ENCODE assay signal across 13 mouse cellular contexts in genomic region chr2:163344976-163345660, GRCm38 (mm10). TPM values are rescaled to one million over a fixed set of nuclear protein-coding genes. Genes with fewer than 3 reads are reported as not detected.
A peak's percentile ranks its signal among the peaks of the same experiment; 100 is the strongest.
DNase-seq lines count a peak whose midpoint lies in the region; ATAC-seq lines count a peak whose summit lies in the region.
"Had no signal": no experiment of that assay in that cellular context is flagged by ENCODE, and none has a peak within 500 bp of the region (broad histone marks: within the 10 kb centered on the region; RNA-seq: fewer than 3 reads in every experiment).

No protein-coding gene starts in this region.

- DNase-seq in gastrocnemius, postnatal 14 days: peak; percentile 32
- no peak for DNase-seq in gastrocnemius, postnatal 36 days
- DNase-seq in adrenal gland, adult 8-10 months: peak; percentile 34
- DNase-seq in lung, postnatal 10 days: peak; percentile 68
- no peak for DNase-seq in retina, embryonic 14.5 days (ENCODE audit: low spot score)
- no peak for DNase-seq in layer of hippocampus, postnatal 10 days (ENCODE audit: low spot score in 2 of 2)
- no peak for DNase-seq in spleen, adult 12 weeks (ENCODE audit: low spot score)
- DNase-seq: cerebellum, adult 8-10 months; gastrocnemius, postnatal 10 days; kidney, postnatal 25 days had no signal

- 0 out of 2 replicates have a peak, but pooled peaks cover 4% of the 10 kb centered on the region for H3K27me3 ChIP-seq in heart, embryonic 15.5 days

- peaks cover 13% of the 10 kb centered on the region; the same call in 1 of the 2 replicates for H3K36me3 ChIP-seq in heart, embryonic 15.5 days
- H3K36me3 ChIP-seq: limb, embryonic 12.5 days; midbrain, embryonic 13.5 days had no signal

- H3K4me2 ChIP-seq in heart, embryonic 15.5 days: no peak overlapping the region
- H3K4me2 ChIP-seq: limb, embryonic 12.5 days; midbrain, embryonic 13.5 days had no signal

- no peak overlapping the region for H3K9ac ChIP-seq in heart, embryonic 15.5 days
- H3K9ac ChIP-seq: limb, embryonic 12.5 days; midbrain, embryonic 13.5 days had no signal

- no peak overlapping the region for H3K4me3 ChIP-seq in heart, embryonic 15.5 days
- H3K4me3 ChIP-seq: limb, embryonic 12.5 days; midbrain, embryonic 13.5 days had no signal

- H3K27ac ChIP-seq in heart, embryonic 15.5 days: peak overlapping the region; percentile 70
- H3K27ac ChIP-seq: limb, embryonic 12.5 days; midbrain, embryonic 13.5 days had no signal

- intact Hi-C loops in gastrocnemius, postnatal 14 days (cut with DNase I; ENCODE audit: low total_unique reads): no loop called here
- intact Hi-C loops in gastrocnemius, postnatal 36 days (cut with DNase I): no loop called here

- H3K4me1 ChIP-seq in heart, embryonic 15.5 days (replicated peaks): peaks cover 80% of the 10 kb centered on the region

- peak; percentile 64; the same call in 1 of the 2 replicates for ATAC-seq in heart, embryonic 15.5 days (replicated peaks; ENCODE audit: insufficient number of reproducible peaks, insufficient read depth, low FRiP score, low read depth)
- ATAC-seq: midbrain, embryonic 13.5 days had no signal

- H3K9me3 ChIP-seq in heart, embryonic 15.5 days (replicated peaks): no peaks in the 10 kb centered on the region
- H3K9me3 ChIP-seq: midbrain, embryonic 13.5 days had no signal

- WGBS in heart, embryonic 15.5 days: 48% methylated on average over 13 of the region's 13 CpGs

RNA-seq across cellular contexts. Expression of gene Jph2, which starts 52.7 kb away (rescaled TPM):
- 100 to 1,000 TPM; 352 to 422 TPM for total RNA-seq in gastrocnemius, postnatal 14 days (2021)
- 100 to 1,000 TPM; 427 to 468 TPM for total RNA-seq in gastrocnemius, postnatal 36 days (2021)
- total RNA-seq in adrenal gland, adult 8-10 months (2022): 1 to 10 TPM; 3.7 to 7.1 (median 5.7) TPM
- 41.0 and 47.7 TPM in 2 replicates for polyA plus RNA-seq in heart, embryonic 15.5 days (2015; fragmentation: Nextera tagmentation; extraction: Ambion mirVana)
- total RNA-seq in layer of hippocampus, postnatal 10 days (2021): 1 to 10 TPM in 1 of 2 experiments, under 1 TPM in 1; 0.78 to 1.0 TPM

Comparison
In these comparisons a context has a peak if more than half of its experiments do, and no peak if none do; other contexts are left out.
1. DNase-seq: peak in gastrocnemius, postnatal 14 days (single experiment), adrenal gland, adult 8-10 months (single experiment) and lung, postnatal 10 days (single experiment); none in gastrocnemius, postnatal 36 days (0 of 2), retina, embryonic 14.5 days (single experiment), layer of hippocampus, postnatal 10 days (0 of 2) and spleen, adult 12 weeks (single experiment).
2. RNA of gene Jph2, which starts 52.7 kb away (total RNA-seq): 427 to 468 TPM in gastrocnemius, postnatal 36 days and 352 to 422 TPM in gastrocnemius, postnatal 14 days; 3.7 to 7.1 TPM in adrenal gland, adult 8-10 months and 0.78 to 1.0 TPM in layer of hippocampus, postnatal 10 days; every median in the first group is over 10 times any median in the second.